17 mouse cellular contexts compared by ENCODE assay signal in genomic region chr8:46530541-46530940, GRCm38 (mm10).
"Had no signal": no experiment of that assay in that cellular context is flagged by ENCODE, and none has a peak within 500 bp of the region (broad histone marks: within the 10 kb centered on the region; RNA-seq: fewer than 3 reads in every experiment).

No protein-coding gene starts in this region.

- DNase-seq: kidney, adult 8-10 months; kidney, postnatal 14 days; kidney, postnatal 4 days; left cerebral cortex, postnatal 4 days; lung, adult 2 months; midbrain, embryonic 14.5 days; right cerebral cortex, adult 18-20 months; right cerebral cortex, postnatal 14 days; right cerebral cortex, postnatal 4 days; thymus, postnatal 25 days had no signal

- H3K27ac ChIP-seq: limb, embryonic 12.5 days; limb, embryonic 15.5 days; liver, embryonic 12.5 days; liver, embryonic 15.5 days; macrophage; midbrain, embryonic 10.5 days; stomach, embryonic 15.5 days had no signal

- H3K36me3 ChIP-seq: limb, embryonic 12.5 days; midbrain, embryonic 10.5 days; stomach, embryonic 15.5 days had no signal

- H3K4me3 ChIP-seq: limb, embryonic 12.5 days; limb, embryonic 15.5 days; liver, embryonic 12.5 days; liver, embryonic 15.5 days; midbrain, embryonic 10.5 days; stomach, embryonic 15.5 days had no signal

- H3K9me3 ChIP-seq: limb, embryonic 12.5 days; limb, embryonic 15.5 days; liver, embryonic 12.5 days; liver, embryonic 15.5 days; midbrain, embryonic 10.5 days; stomach, embryonic 15.5 days had no signal

- H3K4me2 ChIP-seq: limb, embryonic 12.5 days; limb, embryonic 15.5 days; liver, embryonic 12.5 days; liver, embryonic 15.5 days; stomach, embryonic 15.5 days had no signal

- H3K9ac ChIP-seq: limb, embryonic 12.5 days; limb, embryonic 15.5 days; liver, embryonic 12.5 days; liver, embryonic 15.5 days; stomach, embryonic 15.5 days had no signal

- H3K27me3 ChIP-seq: limb, embryonic 12.5 days; limb, embryonic 15.5 days; liver, embryonic 12.5 days; liver, embryonic 15.5 days; stomach, embryonic 15.5 days had no signal

- H3K4me1 ChIP-seq: midbrain, embryonic 10.5 days had no signal
